Mouse (Mus musculus) heart, adult 2 months (tissue): ENCODE measurements at regions not wholly inside any gene's neighbourhood (a gene's known extent, or its start where the extent isn't known, plus 50 kb on each side); places are given as distances from the start of the nearest gene placed in this dataset.

ENCODE experiments used
- DNase-seq, 2 experiments: peaks; one replicate each; pipeline ENCODE4 v3.0.0; 2021
- H3K27ac ChIP-seq: fragments of 200-600 bp; 2 replicates; pipeline ENCODE4 v1.8.1; 2022
- H3K27me3 ChIP-seq: fragments of 200-500 bp; 2 replicates; pipeline ENCODE4 v1.6.1; 2012; ENCODE audit warnings: mild to moderate bottlenecking, low read length, inconsistent platforms, mixed read lengths; ENCODE audit not compliant: control insufficient read depth, insufficient read depth
- H3K36me3 ChIP-seq: fragments of 200-500 bp; 2 replicates; pipeline ENCODE4 v1.6.1; 2012; ENCODE audit warnings: low read length, inconsistent platforms; ENCODE audit not compliant: control insufficient read depth, insufficient read depth
- H3K4me1 ChIP-seq: fragments of 200-500 bp; 2 replicates; pipeline ENCODE4 v1.6.1; 2011; ENCODE audit warnings: low read length; ENCODE audit not compliant: control insufficient read depth, insufficient read depth
- H3K4me3 ChIP-seq: fragments of 200-600 bp; 2 replicates; pipeline ENCODE4 v1.8.1; 2022
- H3K79me2 ChIP-seq: fragments of 200-500 bp; replicated peaks from 2 replicates; pipeline ENCODE4 v1.6.1; 2012; ENCODE audit warnings: mild to moderate bottlenecking, inconsistent platforms, low read length, moderate library complexity, mixed read lengths; ENCODE audit not compliant: control insufficient read depth, insufficient read depth
- H3K9ac ChIP-seq: fragments of 200-500 bp; 2 replicates; pipeline ENCODE4 v1.6.1; 2012; ENCODE audit warnings: low read depth, mild to moderate bottlenecking, control low read depth, inconsistent platforms, low read length, mixed read lengths
- CTCF ChIP-seq: fragments of 200-600 bp; IDR thresholded peaks from 2 replicates; pipeline ENCODE4 v1.8.1; 2022; ENCODE audit warnings: antibody characterized with exemption, mild to moderate bottlenecking, moderate library complexity
- EP300 ChIP-seq: fragments of 200-500 bp; IDR thresholded peaks from 2 replicates; pipeline ENCODE4 v1.6.1; 2011; ENCODE audit warnings: low read depth, low read length, control low read depth; ENCODE audit not compliant: insufficient read depth
- POLR2A ChIP-seq: fragments of 200-500 bp; IDR thresholded peaks from 2 replicates; pipeline ENCODE4 v1.6.1; 2011; ENCODE audit warnings: mild to moderate bottlenecking, low read depth, low read length, control low read depth; ENCODE audit not compliant: insufficient read depth
- WGBS: fragments of 180-500 bp; shearing (Covaris S2); methylation state at CpG from one replicate; pipeline ENCODE4 v1.1.7; 2018; 5-methylcytosine and 5-hydroxymethylcytosine counted together
- intact Hi-C: fragments of 180-260 bp; cut with DNase I; formaldehyde crosslinking; loops from one replicate; pipeline ENCODE4 v1.15.1; 2025

DNA sequence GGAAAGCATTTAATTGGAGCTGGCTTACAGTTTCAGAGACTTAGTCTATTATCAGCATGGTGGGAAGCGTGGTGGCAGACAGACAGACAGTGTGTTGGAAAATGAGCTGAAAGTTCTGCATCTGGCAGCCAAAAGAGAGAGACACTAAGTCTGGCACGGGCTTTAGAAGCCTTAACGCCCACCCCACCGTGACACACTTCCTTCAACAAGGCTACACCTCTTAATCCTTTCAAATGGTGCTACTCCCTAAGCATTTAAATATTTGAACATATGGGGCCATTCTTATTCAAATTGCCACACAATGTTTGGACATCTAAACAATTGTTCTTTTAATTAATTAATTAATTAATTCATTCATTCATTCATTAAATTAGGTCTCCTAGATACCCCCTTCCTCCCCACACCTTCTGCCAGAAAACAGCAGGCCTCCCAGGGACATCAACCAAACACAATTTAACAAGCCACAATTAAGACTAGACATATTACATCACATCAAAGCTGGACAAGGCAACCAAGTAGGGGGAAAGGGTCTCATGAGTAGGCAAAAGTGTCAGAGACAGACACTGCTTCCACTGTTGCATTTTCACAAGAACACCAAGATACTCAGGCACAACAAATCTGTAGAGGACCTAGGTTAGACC is 135.4 kb upstream of the Ptbp2 start:
- WGBS: 80% methylated on average over 4 of the region's 4 CpGs
- no peak for DNase-seq
- intact Hi-C loops: no loop called here
- Histone ChIP-seq H3K79me2 (no peaks in the 10 kb centered on the region), H3K27ac (no peak overlapping the region), H3K4me3 (no peak overlapping the region), H3K9ac (no peak overlapping the region), H3K27me3 (no peaks in the 10 kb centered on the region), H3K36me3 (no peaks in the 10 kb centered on the region), H3K4me1 (no peaks in the 10 kb centered on the region)
- TF ChIP-seq EP300: no peak
- TF ChIP-seq POLR2A: no peak
- no peak for TF ChIP-seq CTCF

DNA sequence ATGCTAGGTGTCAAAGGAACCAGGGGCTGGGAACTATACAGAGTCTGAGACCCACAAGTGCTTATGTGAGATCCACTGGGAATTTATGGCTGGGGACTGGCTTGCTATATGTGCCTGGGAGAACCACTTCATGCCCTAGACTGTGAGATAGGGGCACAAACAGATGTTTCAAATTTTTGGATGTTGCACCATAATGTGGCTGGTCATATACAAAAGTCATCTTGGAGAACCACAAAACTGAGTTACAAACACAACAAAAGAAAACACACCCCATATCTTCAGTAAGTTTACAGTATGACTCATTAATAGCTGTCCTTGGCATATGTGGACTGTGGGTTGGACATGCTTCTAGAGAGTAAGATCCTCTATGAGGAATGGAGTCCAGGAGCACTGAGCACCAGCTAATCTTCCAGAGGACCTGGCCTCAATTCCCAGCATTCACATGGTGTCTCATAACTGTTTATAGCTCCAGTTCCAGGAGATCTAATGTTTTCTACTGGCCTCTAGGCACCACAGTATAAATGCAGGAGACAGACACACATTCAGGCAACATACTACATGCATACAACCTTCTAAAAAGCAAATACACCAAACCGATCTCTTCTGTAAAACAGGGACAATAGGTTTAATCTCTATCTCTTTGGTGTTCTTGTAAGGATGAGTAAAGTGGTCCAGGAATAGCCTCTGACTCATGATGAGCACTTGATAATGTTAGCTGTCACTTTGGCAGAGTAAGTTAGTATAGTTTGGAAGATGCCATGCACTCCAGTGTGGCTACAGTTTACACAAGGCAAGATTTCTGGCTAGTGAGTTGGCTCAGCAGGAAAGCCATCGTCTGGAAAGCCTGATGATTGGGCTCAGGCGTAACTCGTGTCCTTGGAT is 132.0 kb upstream of the Ptbp2 start:
- no peak for DNase-seq

DNA sequence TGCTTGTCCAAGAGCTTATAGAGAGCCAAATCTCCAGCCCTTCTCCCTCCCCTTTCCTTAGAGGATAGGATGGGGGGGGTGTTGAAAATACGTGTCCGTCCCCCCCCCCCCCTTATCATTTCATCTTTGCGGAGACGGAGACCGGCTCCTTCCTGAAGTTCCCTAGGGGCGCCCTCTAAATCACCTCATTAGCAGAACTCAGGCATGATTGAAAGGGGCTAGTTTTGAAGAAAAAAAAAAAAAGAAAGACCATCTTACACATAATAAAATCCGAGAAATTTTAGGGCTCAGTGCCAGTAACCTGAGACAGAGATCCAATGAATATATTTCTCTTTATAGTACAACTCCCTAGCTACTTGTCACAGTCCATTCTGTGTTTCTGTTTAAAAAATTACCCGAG is 127.3 kb upstream of the Ptbp2 start:
- H3K4me1 ChIP-seq: no peaks in the 10 kb centered on the region
- intact Hi-C loops: no loop called here

More for the DNA sequence above, 132.0 kb upstream of the Ptbp2 start:
- no peak for TF ChIP-seq CTCF
- no peaks in the 10 kb centered on the region for H3K79me2 ChIP-seq
- intact Hi-C loops: no loop called here
- H3K36me3 ChIP-seq: no peaks in the 10 kb centered on the region
- WGBS: 48% methylated on average over 4 of the region's 4 CpGs
- H3K4me3 ChIP-seq: no peak overlapping the region
- no peak overlapping the region for H3K9ac ChIP-seq
- no peak overlapping the region for H3K27ac ChIP-seq
- no peaks in the 10 kb centered on the region for H3K27me3 ChIP-seq
- H3K4me1 ChIP-seq: no peaks in the 10 kb centered on the region

DNA sequence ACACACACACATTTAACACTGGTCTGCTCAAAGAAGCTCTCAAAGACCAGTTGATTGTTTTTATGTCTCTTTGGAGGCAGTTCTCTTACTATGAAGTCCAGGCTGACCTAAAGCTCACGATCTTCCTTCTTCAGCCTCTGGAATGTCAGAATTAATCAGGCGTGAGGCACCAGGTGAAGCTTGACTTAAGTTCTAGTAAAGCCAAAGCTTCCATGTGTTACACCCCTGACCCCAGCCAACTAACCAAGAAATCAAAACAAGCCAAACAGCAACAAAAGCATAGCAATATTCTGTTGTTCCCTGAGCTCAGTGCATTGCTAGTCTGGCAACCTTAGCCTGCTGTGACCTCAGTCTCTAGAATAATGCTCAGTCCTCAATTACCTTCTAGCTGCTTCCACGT is 120.0 kb upstream of the Ptbp2 start:
- 73% methylated on average over 3 of the region's 3 CpGs for WGBS
- Histone ChIP-seq H3K27ac (no peak overlapping the region), H3K27me3 (no peaks in the 10 kb centered on the region), H3K79me2 (no peaks in the 10 kb centered on the region), H3K36me3 (no peaks in the 10 kb centered on the region), H3K4me3 (no peak overlapping the region), H3K4me1 (no peaks in the 10 kb centered on the region), H3K9ac (no peak overlapping the region)
- no peak for DNase-seq
- TF ChIP-seq POLR2A: no peak
- TF ChIP-seq CTCF: no peak
- no peak for TF ChIP-seq EP300
- intact Hi-C loops: no loop called here

More for the DNA sequence above, 127.3 kb upstream of the Ptbp2 start:
- no peaks in the 10 kb centered on the region for H3K27me3 ChIP-seq
- no peak for TF ChIP-seq POLR2A
- TF ChIP-seq CTCF: no peak
- no peak for TF ChIP-seq EP300
- H3K36me3 ChIP-seq: no peaks in the 10 kb centered on the region
- no peaks in the 10 kb centered on the region for H3K79me2 ChIP-seq
- H3K4me3 ChIP-seq: no peak overlapping the region
- H3K9ac ChIP-seq: no peak overlapping the region
- no peak overlapping the region for H3K27ac ChIP-seq
- WGBS: 62% methylated on average over 8 of the region's 8 CpGs
- no peak for DNase-seq

DNA sequence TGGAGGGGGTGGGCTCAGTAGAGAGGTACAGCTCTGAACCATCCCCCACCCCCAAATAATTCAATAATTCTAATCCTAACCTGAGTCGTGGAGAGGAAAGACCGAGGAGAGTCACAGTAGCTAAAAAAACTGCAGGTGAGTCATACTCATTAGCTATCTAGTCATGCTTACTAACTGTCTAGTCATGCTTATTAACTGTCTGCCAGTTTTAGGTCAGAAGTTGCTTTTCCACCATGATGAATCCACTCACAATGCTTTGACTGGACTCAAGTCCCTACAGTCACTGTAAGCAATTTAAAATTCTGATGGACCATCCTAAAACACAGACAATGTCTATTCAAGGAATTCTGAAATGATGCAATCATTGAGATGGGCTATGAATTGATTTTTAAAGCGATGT is 110.9 kb upstream of the Ptbp2 start:
- Histone ChIP-seq H3K27me3 (no peaks in the 10 kb centered on the region), H3K27ac (no peak overlapping the region), H3K79me2 (no peaks in the 10 kb centered on the region), H3K9ac (no peak overlapping the region), H3K4me1 (no peaks in the 10 kb centered on the region), H3K4me3 (no peak overlapping the region), H3K36me3 (no peaks in the 10 kb centered on the region)
- TF ChIP-seq POLR2A: no peak
- no peak for TF ChIP-seq EP300
- no peak for TF ChIP-seq CTCF
- no peak for DNase-seq
- 86% methylated on average over 3 of the region's 3 CpGs for WGBS
- intact Hi-C loops: no loop called here

GRCm38 (mm10) chr3:119894035-119894434 is 109.8 kb upstream of the Ptbp2 start:
- intact Hi-C loops: no loop called here
- H3K9ac ChIP-seq: no peak overlapping the region
- no peak for TF ChIP-seq CTCF
- no peak for TF ChIP-seq POLR2A
- TF ChIP-seq EP300: no peak

More at GRCm38 (mm10) chr3:119894035-119894434, 109.8 kb upstream of the Ptbp2 start:
- no peak overlapping the region for H3K4me3 ChIP-seq
- no peaks in the 10 kb centered on the region for H3K27me3 ChIP-seq
- no peak for DNase-seq
- no peaks in the 10 kb centered on the region for H3K36me3 ChIP-seq
- 26% methylated on average over 10 of the region's 10 CpGs for WGBS
- no peaks in the 10 kb centered on the region for H3K4me1 ChIP-seq
- no peaks in the 10 kb centered on the region for H3K79me2 ChIP-seq
- H3K27ac ChIP-seq: no peak overlapping the region
